Mouse (Mus musculus): Measurements from ENCODE around the gene Atg101.

Atg101 gene

DNA sequence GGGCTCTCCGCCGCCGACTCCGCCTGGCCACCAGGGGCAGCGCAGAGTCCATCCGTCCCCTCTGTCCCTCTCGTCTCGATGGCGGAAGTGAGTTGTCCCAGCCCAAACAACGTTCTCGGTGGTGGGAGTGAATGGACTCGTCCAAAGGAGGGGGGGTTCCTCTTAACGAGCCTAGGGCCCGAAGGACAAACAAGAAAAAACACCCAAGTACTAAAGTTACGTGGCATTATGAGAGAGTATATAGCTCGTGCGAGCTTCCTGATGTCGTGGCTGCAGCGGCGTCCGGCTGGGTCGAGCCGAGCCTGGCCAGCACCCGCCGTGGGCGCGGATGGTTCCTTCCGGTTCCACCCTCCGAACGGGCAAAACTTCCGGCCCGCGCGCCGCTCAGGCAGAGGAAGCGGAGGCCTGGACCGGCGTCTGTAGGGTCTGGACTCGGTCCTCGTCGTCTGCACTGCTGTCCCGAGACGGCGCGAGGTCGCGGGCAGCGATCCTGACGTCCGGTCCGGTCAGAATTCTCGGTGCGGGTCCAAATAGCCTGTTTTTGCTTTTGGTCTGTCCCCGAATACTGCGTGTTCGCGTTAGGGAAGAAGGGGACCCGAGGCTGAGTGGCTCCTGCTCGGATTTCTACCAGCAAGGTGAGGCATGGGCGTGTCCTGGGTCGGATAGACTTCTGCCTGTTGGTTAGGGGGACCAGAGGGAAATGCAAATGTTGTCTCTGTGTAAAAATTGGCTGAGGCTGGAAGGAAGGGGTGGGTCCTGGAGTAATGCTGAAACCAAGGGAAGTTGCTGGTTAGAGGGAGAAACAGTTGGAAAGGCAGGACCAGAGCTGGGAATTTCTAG, at the start of gene Atg101:
TSS of gene Atg101 (plus strand) at position 362 of the 840 bp plus-strand sequence.
- DNase-seq (ENCODE audit: low read depth, low spot score), result peak; percentile 89

DNA sequence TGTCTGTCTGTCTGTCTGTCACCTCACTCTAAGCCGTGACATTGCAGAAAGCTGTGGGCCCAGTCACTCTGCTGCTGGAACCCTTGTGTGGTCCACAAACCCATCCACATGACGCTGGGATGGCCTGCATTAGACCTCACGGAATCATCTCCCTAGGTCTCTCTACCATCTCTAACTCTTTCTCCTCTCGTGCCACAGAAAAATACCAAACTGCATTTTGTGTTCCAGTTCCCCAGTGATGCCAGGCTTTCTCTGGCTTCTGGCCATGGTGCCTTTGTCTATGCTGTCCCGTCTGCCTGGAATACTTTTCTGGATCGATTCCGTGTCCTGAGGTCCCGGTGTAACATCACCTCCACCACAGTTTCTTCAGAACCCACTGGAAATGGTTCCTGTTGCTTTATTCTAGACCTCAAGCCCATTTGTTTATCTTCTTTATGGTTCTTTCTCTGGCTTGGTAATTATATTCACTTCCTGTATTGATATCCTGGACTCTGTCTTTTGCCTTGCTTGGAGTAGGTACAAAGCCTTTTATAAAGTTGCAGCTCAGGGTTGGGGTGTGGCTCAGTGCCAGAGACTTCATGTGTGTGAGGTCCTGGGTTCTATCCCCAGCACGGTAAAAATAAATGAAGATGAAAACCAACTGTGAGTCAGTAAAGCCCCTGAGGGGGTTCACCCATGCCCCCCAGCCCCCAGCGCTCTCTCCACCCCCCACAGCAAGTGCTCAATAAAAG, 49.3 kb upstream of the Atg101 start:
- no peak for DNase-seq (ENCODE audit: low read depth, low spot score)

DNA sequence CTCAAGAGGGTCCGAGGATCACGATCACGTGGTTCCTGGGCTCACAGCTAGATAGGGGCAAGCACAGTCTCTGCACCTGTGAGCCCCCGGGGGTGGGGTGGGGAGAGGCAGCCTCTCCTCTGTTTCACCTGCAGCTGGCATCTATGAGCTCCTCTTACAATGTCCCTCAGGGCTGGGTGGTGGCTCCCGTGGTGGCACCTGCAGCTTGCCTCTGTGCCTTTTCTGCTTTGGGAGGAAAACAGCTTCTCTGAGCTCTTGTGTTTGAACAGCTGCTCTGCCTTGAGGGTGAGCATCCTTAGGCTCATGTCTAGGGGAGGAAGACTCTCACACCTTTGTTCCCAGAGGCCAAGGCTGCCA, 48.8 kb upstream of the Atg101 start:
- DNase-seq (ENCODE audit: low read depth, low spot score), result no peak

DNA sequence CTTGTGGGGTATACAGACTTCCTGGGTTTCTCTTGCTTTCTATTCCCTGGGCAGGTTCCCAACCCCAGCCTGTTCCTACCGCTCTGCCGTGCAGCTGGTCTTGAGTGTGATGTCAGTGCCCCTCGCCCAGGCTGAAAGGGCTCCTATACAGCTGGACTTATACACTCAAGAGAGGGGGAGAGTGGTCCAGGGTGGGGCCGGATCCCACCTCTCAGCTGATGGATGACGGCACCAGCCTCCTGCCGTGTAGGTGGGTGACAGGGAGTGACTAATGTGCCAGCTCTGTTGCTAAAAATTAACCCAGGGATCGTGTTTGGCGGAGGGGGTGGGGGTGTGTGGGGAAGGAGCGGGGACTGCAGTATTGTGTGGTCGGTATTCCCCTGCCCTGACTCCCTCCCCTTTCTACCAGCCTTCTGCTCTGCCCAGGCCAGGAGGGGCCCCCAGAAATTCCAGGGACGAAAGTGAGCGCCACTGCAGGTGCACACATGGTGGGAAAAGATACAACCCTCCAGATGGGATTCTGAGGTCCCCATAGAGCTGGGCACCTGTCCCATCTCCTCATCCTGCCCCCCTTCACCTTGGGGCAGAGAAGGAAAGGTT, 48.2 kb upstream of the Atg101 start:
- DNase-seq (ENCODE audit: low read depth, low spot score), result peak; percentile 79

DNA sequence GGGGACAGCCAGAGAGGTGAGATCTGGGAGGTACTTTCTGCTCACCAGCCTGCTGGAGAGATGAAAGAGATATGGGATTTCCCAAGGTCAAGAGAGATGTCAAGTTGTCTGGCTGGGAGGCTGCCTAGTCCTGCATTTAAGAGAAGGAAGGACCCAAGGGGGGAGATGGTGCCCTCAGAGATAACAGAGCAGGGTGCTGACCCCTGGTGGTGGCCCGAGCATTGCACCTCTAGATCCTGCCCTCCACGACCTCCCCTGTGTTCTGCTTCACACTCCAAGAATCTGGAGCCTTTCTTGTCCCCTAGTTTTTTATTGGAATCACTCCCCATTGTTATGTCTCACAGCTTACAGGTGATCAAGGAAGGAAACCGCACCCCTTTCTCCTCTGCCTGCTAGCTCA, 47.2 kb upstream of the Atg101 start:
- DNase-seq (ENCODE audit: low read depth, low spot score), result no peak

DNA sequence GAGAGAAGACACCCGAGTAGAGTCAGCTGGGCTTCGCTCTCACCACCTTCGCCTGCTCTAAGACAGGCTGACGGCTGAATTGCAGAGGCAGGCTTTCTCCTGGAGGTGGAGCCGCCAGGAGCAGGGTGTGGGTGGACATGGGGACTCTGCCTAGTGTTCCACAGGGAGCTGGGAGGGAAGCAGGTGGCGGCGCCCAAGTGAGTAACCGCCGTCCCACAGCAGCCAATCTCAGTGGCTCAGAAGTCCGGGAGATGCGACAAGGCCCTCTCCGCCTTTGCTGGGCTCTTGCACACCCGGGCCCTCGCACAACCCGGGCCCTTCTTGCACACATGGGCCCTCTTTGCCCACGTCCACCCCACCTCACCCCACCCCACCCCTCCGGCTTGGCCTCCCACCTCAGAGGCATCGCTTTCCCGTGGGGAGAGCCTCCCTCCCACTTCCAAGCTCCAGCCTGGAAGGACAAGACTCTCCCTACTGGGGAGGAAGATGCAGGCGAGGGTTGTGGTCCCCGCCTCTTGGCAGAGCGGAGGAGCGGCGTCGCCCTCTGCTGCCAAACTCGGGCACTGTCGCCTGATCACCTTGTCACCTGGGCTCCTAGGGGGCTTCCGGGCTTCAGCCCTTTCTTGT, 45.1 kb upstream of the Atg101 start:
- peak; percentile 92 for DNase-seq (ENCODE audit: low read depth, low spot score)

DNA sequence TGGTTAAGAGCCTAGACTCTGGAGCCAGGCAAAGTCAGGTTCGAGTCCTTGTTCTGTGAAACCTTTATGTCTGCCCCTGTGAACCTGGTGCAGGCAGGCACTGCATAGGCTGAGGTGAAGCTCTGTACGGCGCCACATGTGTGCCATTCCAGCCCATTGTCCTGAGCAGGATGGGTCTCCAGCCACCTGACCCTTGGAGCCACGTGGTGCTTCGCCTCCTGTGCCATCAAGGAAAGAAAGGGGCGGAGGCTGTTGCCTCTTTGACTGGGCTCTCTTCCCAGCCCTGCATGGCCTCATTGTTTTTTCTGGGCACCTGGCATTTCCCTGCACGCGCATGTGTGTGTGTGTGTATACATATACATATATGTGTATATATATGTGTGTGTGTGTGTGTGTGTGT, 44.3 kb upstream of the Atg101 start:
- DNase-seq (ENCODE audit: low read depth, low spot score), result no peak

DNA sequence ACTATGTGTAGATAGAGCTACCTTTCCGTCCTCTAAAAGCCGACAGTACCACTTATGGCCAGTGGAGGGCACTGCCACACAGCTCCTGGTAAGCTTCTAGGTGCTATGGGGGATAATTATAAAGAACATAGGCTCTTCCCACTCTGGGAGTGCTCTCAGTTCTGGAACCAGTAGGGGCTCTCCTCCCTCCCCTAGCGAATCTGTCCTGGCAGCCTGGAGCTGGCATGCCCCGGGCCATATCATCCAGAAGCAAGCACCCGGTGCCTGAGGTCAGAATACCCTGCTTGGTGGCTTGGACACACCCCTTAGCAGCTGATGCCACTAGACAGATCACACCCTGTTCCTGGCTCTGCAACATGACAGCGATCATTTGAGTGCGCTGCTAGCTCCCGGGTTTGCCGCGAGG, 43.3 kb upstream of the Atg101 start:
- peak; percentile 89 for DNase-seq (ENCODE audit: low read depth, low spot score)

DNA sequence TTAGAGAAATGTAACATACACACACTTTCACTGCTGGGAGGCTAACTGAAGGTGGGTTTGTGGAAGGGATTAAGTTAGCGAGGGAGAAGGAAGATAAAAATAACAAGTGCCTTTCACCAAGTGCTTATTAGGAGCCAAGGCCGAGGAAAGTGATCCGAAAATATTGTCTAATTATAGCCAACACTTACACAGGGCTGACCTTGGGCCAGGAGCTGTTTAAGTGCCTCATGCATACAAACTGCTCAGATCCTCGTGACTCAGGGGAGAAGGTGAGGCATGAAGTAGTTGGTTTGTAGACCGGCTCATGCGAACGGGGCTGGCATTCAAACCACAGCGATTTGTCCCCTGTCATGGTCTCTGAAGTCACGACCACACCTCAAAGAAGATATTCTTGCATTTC, 42.8 kb upstream of the Atg101 start:
- DNase-seq (ENCODE audit: low read depth, low spot score), result no peak

DNA sequence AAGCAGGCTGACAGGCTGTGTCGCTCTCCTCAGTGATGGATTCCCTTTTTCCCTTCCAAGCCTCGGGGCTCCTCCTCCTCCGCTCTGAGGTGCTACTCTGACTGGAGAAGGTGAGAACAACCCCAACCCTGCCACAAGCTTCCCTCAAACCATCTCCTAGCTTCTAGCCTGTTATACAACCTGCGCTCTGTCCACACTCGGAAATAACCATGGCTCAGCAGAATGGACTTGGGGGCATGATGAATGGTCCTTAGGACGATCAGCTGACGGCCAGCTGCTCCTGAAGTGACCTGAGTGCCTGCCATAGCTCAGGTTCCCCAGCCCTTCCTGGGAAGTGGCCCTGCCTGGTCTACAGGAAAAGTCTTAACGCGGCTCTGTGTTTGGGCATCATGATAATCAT, 42.2 kb upstream of the Atg101 start:
- DNase-seq (ENCODE audit: low read depth, low spot score), result no peak

DNA sequence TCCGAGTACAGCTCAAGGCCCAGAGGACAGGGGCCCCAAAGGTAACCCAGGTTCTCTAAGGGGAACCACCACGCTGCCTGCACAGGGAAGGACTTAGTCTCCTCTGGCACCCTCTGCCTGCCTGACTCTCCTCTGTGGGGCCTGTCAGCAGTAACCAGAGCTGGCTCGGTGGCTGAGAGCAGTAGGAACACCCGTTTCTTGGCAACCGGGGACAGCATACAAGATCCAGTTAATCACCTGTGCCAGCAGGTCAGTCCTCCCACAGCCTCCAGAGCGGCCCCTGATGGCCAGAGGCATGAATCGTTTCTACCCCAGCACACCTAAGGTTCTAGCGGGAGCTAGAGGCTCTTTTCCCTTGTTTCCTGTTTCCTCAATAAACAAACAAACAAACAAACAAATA, 41.4 kb upstream of the Atg101 start:
- no peak for DNase-seq (ENCODE audit: low read depth, low spot score)

DNA sequence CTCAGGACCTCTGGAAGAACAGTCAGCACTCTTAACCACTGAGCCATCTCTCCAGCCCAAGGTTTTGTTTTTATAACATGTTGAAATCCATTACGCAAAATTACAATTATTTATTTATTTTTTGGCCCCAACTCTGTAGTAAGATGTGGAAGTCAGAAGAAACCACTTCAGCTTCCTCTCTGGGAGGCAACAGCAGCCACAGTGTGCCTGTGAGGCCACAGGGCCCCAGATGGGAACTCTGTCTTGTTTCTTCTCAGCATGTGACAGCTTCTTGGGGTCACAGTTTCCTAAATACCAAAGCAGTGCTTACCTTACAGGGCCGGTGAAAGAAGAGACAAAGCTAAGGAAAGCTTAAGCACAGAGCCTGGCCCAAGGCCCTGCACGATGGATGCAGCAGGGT, 40.1 kb upstream of the Atg101 start:
- DNase-seq (ENCODE audit: low read depth, low spot score), result no peak

DNA sequence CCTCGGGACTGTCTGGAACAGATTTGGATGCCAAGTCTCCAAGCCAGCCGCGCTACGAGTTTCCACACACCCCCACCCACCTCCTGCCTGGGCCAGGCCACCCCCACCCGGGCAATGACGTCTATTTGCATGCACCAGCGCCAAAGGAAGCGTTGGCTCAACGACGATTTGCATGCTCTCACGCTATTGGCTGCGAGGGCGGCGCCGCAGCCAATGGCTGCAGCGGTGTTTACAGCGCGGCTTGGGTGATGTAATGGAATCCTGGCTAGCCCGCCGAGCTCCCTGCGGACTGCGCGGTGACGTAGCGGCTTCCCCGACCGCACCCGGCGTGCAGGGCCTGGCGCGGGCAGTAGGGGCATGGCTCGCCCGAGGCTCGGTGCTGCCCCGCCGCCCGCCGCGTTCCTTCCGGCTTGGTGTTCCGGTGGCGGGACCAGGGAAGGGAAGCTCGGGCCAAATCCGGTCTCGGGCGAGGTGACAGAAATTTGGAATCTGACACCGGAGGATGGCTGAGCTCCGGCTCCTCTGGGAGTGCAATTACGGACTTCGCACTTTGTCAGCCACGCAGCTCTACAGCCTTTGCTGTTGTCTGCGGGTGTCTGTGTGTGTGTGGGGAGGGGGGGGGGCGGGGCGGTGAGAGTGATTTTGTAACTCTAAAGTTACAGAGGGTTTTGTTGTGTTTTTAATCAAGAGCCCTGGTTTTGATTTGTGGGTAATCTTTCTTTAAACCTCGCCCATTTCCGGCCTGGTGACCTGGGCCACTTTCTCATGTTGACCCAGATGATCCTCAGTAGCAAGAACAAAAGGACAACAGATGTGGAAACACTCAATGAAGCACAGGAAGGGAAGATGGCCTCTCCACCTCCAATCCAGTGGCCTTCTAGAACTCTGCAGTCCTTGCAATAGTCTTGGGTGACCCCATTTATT, 37.6 kb upstream of the Atg101 start:
- DNase-seq (ENCODE audit: low read depth, low spot score), result peak; percentile 97

DNA sequence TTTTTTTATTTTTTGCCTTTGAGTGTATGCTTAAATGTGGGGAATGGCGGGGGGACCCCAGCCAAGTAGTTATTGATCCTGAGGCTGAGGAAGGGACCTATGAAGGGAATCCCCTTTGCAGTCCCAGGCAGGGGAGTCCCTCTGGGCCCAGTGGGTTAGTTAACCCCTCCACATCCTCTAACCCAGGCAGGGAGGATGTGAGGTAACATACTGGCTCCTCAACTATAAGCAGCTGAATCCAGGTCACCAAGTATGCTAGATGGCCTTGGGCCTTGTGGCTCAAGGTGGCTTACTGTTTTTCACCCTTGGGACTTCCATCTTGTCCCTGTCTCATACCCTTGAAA, 36.9 kb upstream of the Atg101 start:
- no peak for DNase-seq (ENCODE audit: low read depth, low spot score)

DNA sequence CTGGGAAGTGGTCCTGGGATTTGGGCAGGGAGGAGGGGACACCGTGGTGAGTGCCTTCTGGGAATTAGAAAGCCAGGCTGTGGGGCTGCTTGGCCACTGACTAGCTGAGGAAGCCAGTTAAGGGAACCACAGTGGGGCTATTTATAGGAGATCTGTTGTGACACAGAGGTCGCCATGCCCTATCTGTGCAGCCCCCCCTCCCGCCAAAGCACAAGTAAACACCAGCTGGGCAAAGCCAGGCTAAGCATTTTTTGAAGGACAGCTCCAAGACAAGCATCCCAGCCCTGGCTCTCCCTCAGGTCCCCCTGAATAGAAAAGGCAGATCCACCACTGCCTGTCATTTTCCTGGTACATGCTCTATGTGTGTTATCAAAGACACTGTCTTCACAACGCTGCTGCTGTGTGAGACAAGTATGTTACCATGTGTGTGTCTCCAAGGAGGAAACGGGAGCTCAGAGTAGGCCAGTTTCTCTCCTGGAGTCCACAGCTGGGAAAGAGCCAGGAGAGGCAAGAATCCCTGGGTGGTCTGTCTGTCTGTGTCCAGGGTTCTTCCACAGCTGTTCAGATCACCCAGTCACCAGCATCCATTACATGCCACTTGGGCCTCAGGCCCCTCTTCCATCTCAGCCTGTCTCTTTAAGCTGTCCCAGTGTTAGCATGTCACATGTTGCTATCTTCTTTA, 35.9 kb upstream of the Atg101 start:
- no peak for DNase-seq (ENCODE audit: low read depth, low spot score)

DNA sequence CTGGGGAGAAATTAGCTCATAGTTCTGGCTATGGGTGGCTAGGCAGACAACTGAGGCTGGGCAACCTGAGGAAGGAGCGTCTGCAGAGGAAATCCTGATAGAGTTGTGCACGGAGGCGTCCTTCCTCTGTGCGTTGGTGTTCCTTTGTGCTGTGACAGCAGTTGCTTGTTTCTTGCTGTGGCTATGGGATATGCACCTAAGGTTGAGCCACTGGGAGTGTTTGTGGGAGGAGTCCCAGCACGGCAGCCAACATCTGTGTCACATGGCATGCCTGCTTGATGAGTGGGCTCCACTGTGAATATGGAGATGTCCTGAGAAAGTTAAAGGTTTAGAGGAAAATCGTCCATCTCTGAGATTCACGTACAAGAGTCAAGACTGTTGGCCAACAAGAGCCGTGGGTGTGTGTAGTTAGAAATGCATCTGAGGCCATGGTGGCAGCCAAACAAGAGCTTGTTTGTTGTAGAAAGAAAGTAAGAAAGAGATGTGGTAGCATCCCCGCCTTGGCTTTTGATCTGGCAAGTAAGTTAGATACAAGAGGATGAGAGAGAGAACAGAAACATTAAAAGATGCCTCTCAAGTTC, 33.8 kb upstream of the Atg101 start:
- DNase-seq (ENCODE audit: low read depth, low spot score), result no peak

DNA sequence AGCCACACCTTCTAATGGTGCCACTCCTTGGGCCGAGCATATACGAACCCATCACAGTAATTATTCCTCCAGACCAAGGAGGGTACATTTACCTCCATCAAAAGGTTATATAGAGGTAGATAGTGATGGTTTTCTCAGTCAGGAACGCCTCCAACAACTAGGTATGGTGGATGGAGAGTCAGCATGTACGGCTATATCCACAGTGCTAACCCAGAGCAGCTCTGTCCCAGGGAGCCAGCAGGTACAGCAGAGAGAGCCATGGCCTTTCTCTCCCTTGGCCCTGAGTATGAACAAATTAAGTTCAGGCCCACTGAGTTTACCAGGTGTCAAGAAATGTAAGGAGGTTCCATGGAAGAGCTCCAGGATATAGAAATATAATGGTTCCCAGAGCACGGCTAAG, 32.1 kb upstream of the Atg101 start:
- no peak for DNase-seq (ENCODE audit: low read depth, low spot score)

DNA sequence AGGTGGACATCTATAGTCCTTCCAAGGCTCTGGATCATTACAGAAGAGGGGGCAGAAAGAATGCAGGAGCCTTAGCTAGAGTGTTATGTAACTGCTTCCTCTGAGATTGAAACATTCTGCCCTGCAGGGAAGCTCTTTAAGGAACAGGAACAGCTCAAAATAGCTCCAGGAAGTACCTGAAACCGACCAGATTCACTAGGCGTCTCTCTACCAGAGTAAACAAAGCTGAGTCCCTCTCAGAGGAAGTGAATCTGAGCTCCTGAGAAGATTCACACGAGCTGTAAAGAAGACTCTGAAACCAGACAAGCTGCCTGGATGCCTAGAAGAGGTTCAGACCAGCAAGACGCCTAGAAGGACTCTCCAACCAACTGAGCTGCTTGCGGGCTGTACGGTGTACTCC, 31.5 kb upstream of the Atg101 start:
- DNase-seq (ENCODE audit: low read depth, low spot score), result no peak

DNA sequence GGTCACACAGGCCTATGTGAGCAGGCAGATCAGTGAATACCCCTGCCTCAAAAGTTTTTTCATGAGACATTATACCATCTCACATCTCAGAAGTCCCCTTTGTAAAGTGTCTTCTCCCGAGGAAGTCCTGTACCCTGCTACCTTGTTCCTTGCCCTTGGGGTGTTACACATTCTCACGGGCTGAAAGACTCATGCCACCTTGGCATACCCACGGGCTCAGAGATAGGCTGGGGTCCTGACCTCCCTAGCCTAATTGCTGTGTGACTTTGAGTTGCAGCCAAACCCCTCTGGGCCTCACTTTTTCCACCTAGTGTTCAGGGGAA, 30.5 kb upstream of the Atg101 start:
- no peak for DNase-seq (ENCODE audit: low read depth, low spot score)
